Mouse (Mus musculus) stomach, embryonic 14.5 days (tissue): Measurements from ENCODE around the gene Gm11549. TPM values are rescaled to one million over a fixed set of nuclear protein-coding genes. Genes with fewer than 3 reads are reported as not detected.

Source experiments
- ATAC-seq: fragments of 200-750 bp; cut with Nextera tagmentation; 2 replicates; pipeline ENCODE4 v1.8.0; 2017; ENCODE audit warnings: low read depth, moderate TSS enrichment; ENCODE audit not compliant: insufficient number of reproducible peaks, insufficient read depth, low FRiP score
- H3K27ac ChIP-seq: fragments of 300-500 bp; sonication (generic); 2 replicates; pipeline ENCODE4 v1.5.1; 2014; ENCODE audit warnings: mild to moderate bottlenecking, low read length, moderate library complexity, mixed read lengths
- H3K27me3 ChIP-seq: fragments of 300-500 bp; sonication (generic); 2 replicates; pipeline ENCODE4 v1.6.1; 2014; ENCODE audit warnings: low read length, control low read depth, mixed read lengths; ENCODE audit not compliant: control insufficient read depth, insufficient read depth
- H3K36me3 ChIP-seq: fragments of 300-500 bp; sonication (generic); 2 replicates; pipeline ENCODE4 v1.6.1; 2014; ENCODE audit warnings: mild to moderate bottlenecking, control low read depth, low read length, moderate library complexity, mixed read lengths; ENCODE audit not compliant: control insufficient read depth, insufficient read depth
- H3K4me1 ChIP-seq: fragments of 300-500 bp; sonication (generic); 2 replicates; pipeline ENCODE4 v1.6.1; 2014; ENCODE audit warnings: low read length, control low read depth, mixed read lengths; ENCODE audit not compliant: control insufficient read depth, insufficient read depth
- H3K4me2 ChIP-seq: fragments of 300-500 bp; sonication (generic); replicated peaks from 2 replicates; pipeline ENCODE4 v1.6.1; 2014; ENCODE audit warnings: low read depth, low read length, control low read depth
- H3K4me3 ChIP-seq: fragments of 300-500 bp; sonication (generic); 2 replicates; pipeline ENCODE4 v1.5.1; 2014; ENCODE audit warnings: low read depth, low read length, control low read depth
- H3K9ac ChIP-seq: fragments of 300-500 bp; sonication (generic); replicated peaks from 2 replicates; pipeline ENCODE4 v1.6.1; 2014; ENCODE audit warnings: low read depth, mild to moderate bottlenecking, control low read depth, low read length, moderate library complexity, mixed read lengths
- H3K9me3 ChIP-seq: fragments of 300-500 bp; sonication (generic); 2 replicates; pipeline ENCODE4 v1.6.1; 2016; ENCODE audit warnings: low read depth, low read length, control low read depth; ENCODE audit not compliant: control insufficient read depth
- WGBS: fragments of 180-500 bp; shearing (Covaris S2); extraction: QIAGEN DNeasy Blood & Tissue Kit; methylation state at CpG from one replicate; pipeline ENCODE4 v1.1.7; 2014; 5-methylcytosine and 5-hydroxymethylcytosine counted together
- polyA plus RNA-seq: library from polyadenylated mRNA; unstranded; fragments of >200 nt; fragmentation: Nextera tagmentation; extraction: Ambion mirVana; gene quantifications from 2 replicates; pipeline ENCODE4 v1.2.1, GENCODE M21; 2014

The Gm11549 gene
- polyA plus RNA-seq, 1 experiment from 2014 or later, result 0.30 TPM

DNA sequence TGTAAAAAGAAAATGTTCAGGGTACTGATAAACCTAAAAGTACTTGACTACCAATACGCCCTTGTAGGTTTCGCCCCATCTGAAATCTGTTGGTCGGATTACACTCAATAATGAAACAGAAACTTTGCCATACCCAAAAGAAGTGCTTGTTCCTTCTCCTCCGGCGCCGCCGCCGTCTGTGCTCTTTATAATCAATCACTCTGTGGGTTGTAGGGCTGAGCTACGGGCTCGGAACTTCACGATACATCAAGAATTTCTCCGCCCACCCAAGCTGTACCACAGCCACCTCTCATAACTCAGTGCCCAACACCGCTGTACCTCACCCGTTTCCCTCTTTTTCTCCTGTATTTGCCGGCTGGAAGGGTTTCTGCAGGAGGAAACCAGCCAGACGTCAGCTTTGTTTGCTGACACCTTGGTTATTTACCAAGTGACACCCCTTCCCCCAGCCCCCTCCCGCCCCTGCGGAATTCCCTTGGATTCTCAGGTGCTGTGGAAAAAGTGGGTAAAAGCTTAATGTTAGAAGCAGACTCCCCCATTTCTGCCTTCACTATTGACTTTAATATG, 10.4 kb upstream of the Gm11549 start:
- no peaks in the 10 kb centered on the region for H3K36me3 ChIP-seq
- 3% methylated on average over 18 of the region's 18 CpGs for WGBS
- no peak overlapping the region for H3K27ac ChIP-seq
- H3K4me2 ChIP-seq, result peak overlapping the region; percentile 64
- no peaks in the 10 kb centered on the region for H3K9me3 ChIP-seq
- H3K4me3 ChIP-seq, result peak overlapping the region; percentile 30
- peak; percentile 51; the same call in 1 of the 2 replicates for ATAC-seq
- H3K27me3 ChIP-seq, result no peaks in the 10 kb centered on the region
- H3K9ac ChIP-seq, result no peak overlapping the region
- peaks cover 11% of the 10 kb centered on the region; the same call in 1 of the 2 replicates for H3K4me1 ChIP-seq

DNA sequence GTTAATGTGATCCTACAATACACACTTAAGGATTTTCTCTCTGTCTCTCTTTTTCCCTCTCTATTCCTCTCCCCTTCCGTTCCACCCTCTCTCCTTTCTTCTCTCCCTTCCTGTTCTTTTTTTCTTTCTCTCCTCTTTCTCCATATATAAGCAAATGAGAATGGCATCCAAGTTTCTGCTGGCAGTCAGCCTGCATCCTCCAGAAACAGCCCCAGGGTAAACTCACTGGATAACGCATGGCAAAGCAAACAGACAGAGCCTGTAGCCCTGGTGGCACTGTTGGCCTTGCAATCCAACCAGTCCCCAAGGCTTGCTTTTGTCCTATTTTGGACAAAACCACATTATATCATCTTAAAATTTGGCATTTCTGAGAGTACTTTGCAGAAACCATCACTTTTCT, 9.6 kb upstream of the Gm11549 start:
- 43% methylated on average over 2 of the region's 2 CpGs for WGBS
- no peaks in the 10 kb centered on the region for H3K9me3 ChIP-seq
- no peak overlapping the region for H3K4me2 ChIP-seq
- H3K36me3 ChIP-seq, result no peaks in the 10 kb centered on the region
- no peaks in the 10 kb centered on the region for H3K27me3 ChIP-seq
- H3K27ac ChIP-seq, result no peak overlapping the region
- ATAC-seq, result no peak
- no peak overlapping the region for H3K9ac ChIP-seq
- peaks cover 11% of the 10 kb centered on the region; the same call in 1 of the 2 replicates for H3K4me1 ChIP-seq
- no peak overlapping the region for H3K4me3 ChIP-seq

DNA sequence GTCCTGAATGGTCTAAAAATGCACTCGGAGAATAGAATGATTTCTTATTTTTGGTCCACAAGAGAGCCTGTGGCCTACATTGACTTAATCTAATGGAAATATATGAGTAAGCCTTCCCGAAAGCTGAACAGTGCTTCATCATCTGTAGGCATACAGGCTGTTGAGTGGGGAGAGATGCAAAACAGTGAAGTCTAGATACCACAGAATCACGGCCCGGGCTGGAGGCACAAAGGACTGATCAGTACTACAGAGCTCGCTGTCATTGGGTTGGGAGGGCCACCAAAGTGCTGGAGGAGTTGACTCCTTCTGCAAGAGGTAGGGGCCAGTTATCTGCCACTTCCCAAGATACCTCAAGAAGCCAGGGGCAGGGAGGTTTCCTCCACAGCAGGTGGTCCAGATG, 9.2 kb upstream of the Gm11549 start:
- no peaks in the 10 kb centered on the region for H3K36me3 ChIP-seq
- H3K4me3 ChIP-seq, result no peak overlapping the region
- no peak overlapping the region for H3K4me2 ChIP-seq
- ATAC-seq, result no peak
- H3K27ac ChIP-seq, result no peak overlapping the region
- H3K9me3 ChIP-seq, result no peaks in the 10 kb centered on the region
- H3K4me1 ChIP-seq, result peaks cover 11% of the 10 kb centered on the region; the same call in 1 of the 2 replicates
- H3K9ac ChIP-seq, result no peak overlapping the region
- H3K27me3 ChIP-seq, result no peaks in the 10 kb centered on the region
- WGBS, result 84% methylated on average over 5 of the region's 5 CpGs

DNA sequence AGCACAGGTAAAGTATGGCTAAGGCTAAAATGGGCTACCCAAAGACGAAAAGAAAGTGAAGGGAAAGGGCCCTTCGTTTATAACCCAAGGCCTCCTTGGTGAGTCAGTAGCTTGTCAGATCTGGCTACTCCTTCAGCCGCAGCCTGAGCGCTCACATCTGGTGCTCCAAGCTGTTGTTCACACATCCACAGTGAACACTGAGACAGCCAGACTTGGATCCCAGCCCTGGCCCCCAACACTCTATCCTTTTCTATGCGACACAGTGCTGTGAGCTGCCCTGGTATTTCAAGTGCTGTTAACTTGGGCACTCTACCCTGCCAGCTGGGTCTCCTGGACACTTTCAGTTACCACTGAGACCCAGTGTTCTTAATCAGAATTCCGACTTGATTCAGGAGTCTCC, 8.7 kb upstream of the Gm11549 start:
- WGBS, result 84% methylated on average over 6 of the region's 6 CpGs
- no peak for ATAC-seq
- H3K9me3 ChIP-seq, result no peaks in the 10 kb centered on the region
- H3K4me1 ChIP-seq, result peaks cover 11% of the 10 kb centered on the region; the same call in 1 of the 2 replicates
- no peak overlapping the region for H3K4me3 ChIP-seq
- H3K4me2 ChIP-seq, result no peak overlapping the region
- H3K9ac ChIP-seq, result no peak overlapping the region
- H3K27me3 ChIP-seq, result no peaks in the 10 kb centered on the region
- no peaks in the 10 kb centered on the region for H3K36me3 ChIP-seq
- no peak overlapping the region for H3K27ac ChIP-seq

DNA sequence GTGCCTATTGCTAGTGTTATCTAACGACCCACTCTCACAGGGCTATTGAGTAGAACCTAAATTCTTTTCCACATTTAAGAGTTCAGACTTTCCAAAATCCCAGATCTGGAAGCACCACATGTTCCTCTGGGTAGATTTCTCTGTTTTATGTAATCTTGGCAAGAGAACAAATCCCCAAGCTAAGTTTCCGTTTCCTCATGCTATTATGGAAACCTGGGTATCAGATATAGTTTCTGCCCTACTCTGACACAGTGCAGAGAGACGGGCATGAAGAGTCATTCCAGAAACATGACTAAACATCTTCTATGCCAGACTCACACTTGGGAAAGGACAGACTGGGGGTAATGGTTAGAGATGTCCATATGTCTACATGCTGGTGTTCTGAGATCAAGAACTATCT, 2.9 kb upstream of the Gm11549 start:
- Histone ChIP-seq H3K27me3 (peaks cover 7% of the 10 kb centered on the region; the same call in 1 of the 2 replicates), H3K36me3 (no peaks in the 10 kb centered on the region), H3K4me3 (no peak overlapping the region), H3K27ac (no peak overlapping the region), H3K9me3 (no peaks in the 10 kb centered on the region), H3K9ac (no peak overlapping the region), H3K4me2 (no peak overlapping the region), H3K4me1 (0 out of 2 replicates have a peak, but pooled peaks cover 5% of the 10 kb centered on the region)
- 76% methylated on average over 3 of the region's 3 CpGs for WGBS
- no peak for ATAC-seq

DNA sequence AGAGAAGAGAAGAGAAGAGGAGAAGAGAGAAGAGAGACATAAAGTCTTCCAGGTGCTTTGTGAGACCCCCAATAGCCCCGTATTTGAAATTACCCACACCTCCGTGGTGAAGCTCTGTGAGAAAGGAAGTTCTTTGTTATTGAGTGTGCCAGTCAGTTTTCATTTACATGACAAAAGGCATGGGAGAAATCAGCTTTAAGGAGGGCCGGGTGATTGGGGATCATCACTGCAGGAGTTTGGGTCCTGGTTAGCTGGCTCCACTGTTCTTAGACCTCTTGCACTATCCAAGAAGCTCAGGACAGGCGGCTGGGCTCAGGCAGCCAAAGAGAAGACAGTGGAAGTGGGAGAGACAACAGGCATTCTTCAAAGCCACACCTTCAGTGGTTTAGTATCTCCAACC, 524 bp upstream of the Gm11549 start:
- WGBS, result 11% methylated on average over 4 of the region's 4 CpGs
- no peak overlapping the region for H3K4me3 ChIP-seq
- H3K4me2 ChIP-seq, result no peak overlapping the region
- H3K9me3 ChIP-seq, result no peaks in the 10 kb centered on the region
- peaks cover 7% of the 10 kb centered on the region; the same call in 1 of the 2 replicates for H3K27me3 ChIP-seq
- H3K36me3 ChIP-seq, result no peaks in the 10 kb centered on the region
- no peak overlapping the region for H3K9ac ChIP-seq
- 0 out of 2 replicates have a peak, but pooled peaks cover 5% of the 10 kb centered on the region for H3K4me1 ChIP-seq
- H3K27ac ChIP-seq, result no peak overlapping the region
- ATAC-seq, result no peak

DNA sequence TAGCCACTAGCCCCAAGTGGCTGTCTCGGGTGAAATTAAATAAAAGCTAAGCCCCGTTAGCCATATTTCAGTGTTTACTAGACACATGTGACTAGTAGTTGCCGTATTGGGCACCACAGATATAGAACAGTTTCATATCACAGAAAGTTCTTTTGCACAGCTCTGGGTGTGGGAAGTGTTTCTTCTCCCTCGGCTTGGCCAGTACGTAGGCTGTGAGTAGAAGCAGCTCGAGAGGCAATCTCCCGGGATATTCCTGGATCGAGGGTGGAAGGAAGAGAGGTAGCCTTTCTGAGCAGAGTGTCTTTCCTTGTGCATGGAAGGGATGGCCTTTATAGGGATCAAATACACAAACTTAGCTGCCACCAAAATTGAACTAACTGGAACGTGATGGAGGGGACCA, 5.4 kb downstream of the Gm11549 start:
- 89% methylated on average over 9 of the region's 9 CpGs for WGBS
- Histone ChIP-seq H3K27ac (no peak overlapping the region), H3K4me1 (0 out of 2 replicates have a peak, but pooled peaks cover 5% of the 10 kb centered on the region), H3K4me2 (no peak overlapping the region), H3K36me3 (no peaks in the 10 kb centered on the region), H3K9me3 (no peaks in the 10 kb centered on the region), H3K27me3 (peaks cover 7% of the 10 kb centered on the region; the same call in 1 of the 2 replicates), H3K4me3 (no peak overlapping the region), H3K9ac (no peak overlapping the region)
- no peak for ATAC-seq

DNA sequence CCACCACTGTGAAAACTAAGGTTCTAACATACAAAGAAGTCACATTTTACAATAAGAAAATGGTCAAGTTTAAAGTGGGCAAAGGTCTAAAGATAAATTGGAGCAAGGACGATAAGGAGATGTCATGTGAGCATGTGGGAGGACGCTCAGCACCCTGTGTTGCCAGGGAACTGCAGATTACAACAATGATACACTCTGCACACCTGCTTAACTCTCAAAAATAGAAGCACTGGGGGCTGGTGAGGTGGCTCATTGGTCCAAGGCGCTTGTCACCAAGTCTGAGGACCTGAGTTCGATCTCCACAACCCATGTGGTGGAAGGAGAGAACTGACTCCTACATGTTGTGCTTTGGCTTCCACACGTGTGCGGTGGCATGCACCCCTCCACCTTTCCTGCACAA, 10.1 kb downstream of the Gm11549 start:
- H3K4me2 ChIP-seq, result no peak overlapping the region
- H3K4me1 ChIP-seq, result no peaks in the 10 kb centered on the region
- no peak overlapping the region for H3K4me3 ChIP-seq
- ATAC-seq, result no peak
- 78% methylated on average over 6 of the region's 6 CpGs for WGBS
- H3K27ac ChIP-seq, result no peak overlapping the region
- H3K36me3 ChIP-seq, result no peaks in the 10 kb centered on the region
- H3K9ac ChIP-seq, result no peak overlapping the region
- no peaks in the 10 kb centered on the region for H3K27me3 ChIP-seq
- H3K9me3 ChIP-seq, result no peaks in the 10 kb centered on the region
